Mouse (Mus musculus): ENCODE results near the gene Pnpla8. TPM values are rescaled to one million over a fixed set of nuclear protein-coding genes. Genes with fewer than 3 reads are reported as not detected.
"Not testable (repeated sequence)": the region's sequence is repeated elsewhere in the genome, so short reads cannot be mapped to it uniquely, and the experiment has no call there.

The Pnpla8 gene
- 161 and 175 TPM in 2 replicates for polyA plus RNA-seq (2014; fragmentation: Nextera tagmentation; extraction: Ambion mirVana)

DNA sequence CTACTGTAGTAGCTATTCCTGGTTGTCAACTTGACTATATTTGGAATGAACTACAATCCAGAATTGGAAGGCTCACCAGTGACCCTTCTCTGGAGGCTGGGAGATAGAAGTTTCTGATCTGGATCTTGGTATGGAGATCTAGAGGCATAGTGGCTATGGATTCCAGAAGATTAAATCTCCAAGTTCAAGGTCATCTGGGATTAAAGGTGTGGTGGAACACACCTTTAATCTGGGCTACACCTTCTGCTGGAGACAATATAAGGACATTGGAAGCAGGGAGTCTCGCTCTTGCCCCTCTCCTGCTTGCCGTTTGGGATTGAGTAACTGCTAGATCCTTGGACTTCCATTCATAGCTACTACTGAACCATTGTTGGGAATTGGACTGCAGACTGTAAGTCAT lies at the start of gene Pnpla8:
Gene Pnpla8, plus strand, starts transcription at position 301 of the 400 bp plus-strand sequence.
- not testable (repeated sequence) for H3K36me3 ChIP-seq (ENCODE audit: control insufficient read depth, insufficient read depth, low read length); ATAC-seq (ENCODE audit: low read depth); H3K27ac ChIP-seq (ENCODE audit: low read depth, low read length); H3K9me3 ChIP-seq (ENCODE audit: control insufficient read depth, low read length); H3K27me3 ChIP-seq (ENCODE audit: control insufficient read depth, insufficient read depth, low read length); H3K4me1 ChIP-seq (ENCODE audit: control insufficient read depth, insufficient read depth, low read length)
- Histone ChIP-seq H3K4me3 (ENCODE audit: low read depth, low read length) (peak within 1 kb of the TSS; percentile 60), H3K9ac (replicated peaks; ENCODE audit: low read depth, low read length) (peak within 1 kb of the TSS; percentile 66), H3K4me2 (ENCODE audit: low read depth, low read length) (peak within 1 kb of the TSS; percentile 69)
- 90% methylated on average over 2 of the region's 2 CpGs for WGBS

DNA sequence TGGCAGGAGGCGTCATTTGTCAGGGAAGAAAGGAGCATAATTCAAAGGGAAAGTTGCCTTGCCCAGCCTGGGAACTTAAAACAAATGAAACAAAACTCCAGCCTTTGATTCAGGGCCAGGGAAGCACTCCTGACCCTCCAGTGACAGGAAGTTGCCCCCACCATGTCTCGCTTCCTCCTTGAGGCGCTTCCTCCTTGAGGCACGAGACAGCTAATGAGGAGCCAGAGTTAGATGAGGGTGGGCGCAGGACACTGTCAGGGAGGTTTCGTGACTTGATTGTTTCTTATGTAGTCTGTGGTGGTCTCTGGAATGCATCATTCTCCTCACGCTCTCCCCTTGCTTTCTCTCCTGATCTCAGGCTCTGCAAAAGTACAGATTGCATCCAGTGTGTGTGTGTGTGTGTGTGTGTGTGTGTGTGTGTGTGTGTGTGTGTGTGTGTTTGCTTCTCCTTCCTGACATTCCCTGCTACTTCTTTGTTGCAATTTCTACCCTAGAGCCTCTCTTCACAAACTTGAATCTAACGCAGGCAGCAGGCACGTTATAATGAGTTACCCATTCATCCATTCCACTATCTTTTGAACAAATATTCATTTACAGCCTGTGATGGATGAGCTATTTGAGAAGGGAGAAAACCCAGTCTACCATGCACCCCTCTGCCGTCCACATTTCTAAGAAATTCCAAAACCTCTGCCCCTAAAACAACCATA lies 44.7 kb upstream of the Pnpla8 start:
- H3K4me3 ChIP-seq (ENCODE audit: low read depth, low read length): no peak overlapping the region
- H3K36me3 ChIP-seq (ENCODE audit: control insufficient read depth, insufficient read depth, low read length): no peaks in the 10 kb centered on the region
- no peak overlapping the region for H3K4me2 ChIP-seq (ENCODE audit: low read depth, low read length)
- no peaks in the 10 kb centered on the region for H3K27me3 ChIP-seq (ENCODE audit: control insufficient read depth, insufficient read depth, low read length)
- ATAC-seq (ENCODE audit: low read depth): no peak
- WGBS: 45% methylated on average over 10 of the region's 10 CpGs
- H3K9me3 ChIP-seq (ENCODE audit: control insufficient read depth, low read length): no peaks in the 10 kb centered on the region
- H3K4me1 ChIP-seq (ENCODE audit: control insufficient read depth, insufficient read depth, low read length): no peaks in the 10 kb centered on the region
- H3K27ac ChIP-seq (ENCODE audit: low read depth, low read length): no peak overlapping the region
- no peak overlapping the region for H3K9ac ChIP-seq (replicated peaks; ENCODE audit: low read depth, low read length)

DNA sequence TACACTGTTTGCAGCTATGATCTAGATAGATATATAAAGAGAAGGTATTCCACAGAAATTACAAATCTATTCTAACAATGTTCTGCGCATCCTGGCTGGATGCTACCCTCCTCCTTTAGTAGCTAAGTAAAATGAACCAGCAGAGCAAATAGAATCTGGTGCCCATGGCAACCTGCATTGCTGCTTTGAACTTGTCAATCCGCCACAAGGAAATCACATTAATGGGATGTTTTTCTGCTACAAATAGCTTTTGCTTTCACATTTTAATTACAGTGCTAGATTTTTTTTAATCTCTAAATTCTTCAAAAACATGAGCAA lies 44.2 kb upstream of the Pnpla8 start:
- no peak overlapping the region for H3K27ac ChIP-seq (ENCODE audit: low read depth, low read length)
- H3K4me2 ChIP-seq (ENCODE audit: low read depth, low read length): no peak overlapping the region
- no peaks in the 10 kb centered on the region for H3K4me1 ChIP-seq (ENCODE audit: control insufficient read depth, insufficient read depth, low read length)
- H3K27me3 ChIP-seq (ENCODE audit: control insufficient read depth, insufficient read depth, low read length): no peaks in the 10 kb centered on the region
- ATAC-seq (ENCODE audit: low read depth): no peak
- WGBS: 41% methylated on average over 2 of the region's 2 CpGs
- H3K4me3 ChIP-seq (ENCODE audit: low read depth, low read length): no peak overlapping the region
- H3K9me3 ChIP-seq (ENCODE audit: control insufficient read depth, low read length): no peaks in the 10 kb centered on the region
- no peaks in the 10 kb centered on the region for H3K36me3 ChIP-seq (ENCODE audit: control insufficient read depth, insufficient read depth, low read length)
- H3K9ac ChIP-seq (replicated peaks; ENCODE audit: low read depth, low read length): no peak overlapping the region

DNA sequence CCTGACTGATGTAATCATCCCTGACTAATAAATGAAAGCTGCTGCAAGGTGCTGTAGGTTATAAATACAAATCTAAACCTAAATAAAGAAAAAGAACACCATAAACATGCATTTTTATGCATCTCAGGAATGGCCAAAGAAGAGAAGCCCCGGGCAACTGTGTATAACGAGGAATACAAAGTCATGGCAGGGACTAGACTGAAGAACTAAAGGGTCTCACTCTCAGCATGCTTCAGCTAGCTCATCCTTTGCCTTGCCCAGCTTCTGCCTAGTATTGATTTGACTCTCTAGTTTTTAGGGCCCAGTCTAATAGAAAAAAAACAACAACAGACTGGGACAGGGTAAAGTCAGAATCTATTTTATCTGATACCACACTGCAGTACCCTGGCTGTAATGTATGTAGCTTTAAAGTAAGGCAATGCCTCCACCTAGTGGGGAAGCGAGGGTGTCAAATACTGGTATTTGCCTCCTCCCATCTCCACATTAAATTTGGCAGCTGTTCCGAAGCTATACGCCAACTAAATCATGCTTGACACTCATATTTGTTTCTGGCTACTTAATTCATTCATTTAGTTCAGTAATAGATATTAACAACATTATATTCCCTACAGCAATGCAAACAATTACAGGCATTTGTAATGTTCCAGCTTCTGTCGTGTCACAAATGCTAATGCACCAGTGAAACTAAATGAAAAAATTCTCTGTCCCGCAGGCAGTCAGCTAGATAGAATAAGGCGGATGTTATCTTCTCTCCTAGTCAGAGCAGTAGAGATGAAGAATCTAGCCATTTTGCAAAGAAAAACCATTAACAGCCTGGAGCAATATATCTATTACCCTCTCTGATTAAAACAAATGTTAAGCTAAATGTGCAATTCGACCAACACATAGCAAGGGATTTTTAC lies 39.8 kb upstream of the Pnpla8 start:
- H3K4me3 ChIP-seq (ENCODE audit: low read depth, low read length): no peak overlapping the region
- H3K4me1 ChIP-seq (ENCODE audit: control insufficient read depth, insufficient read depth, low read length): no peaks in the 10 kb centered on the region
- H3K9ac ChIP-seq (replicated peaks; ENCODE audit: low read depth, low read length): no peak overlapping the region
- no peak overlapping the region; the same call in 1 of the 2 replicates for H3K4me2 ChIP-seq (ENCODE audit: low read depth, low read length)
- ATAC-seq (ENCODE audit: low read depth): peak; percentile 92
- H3K9me3 ChIP-seq (ENCODE audit: control insufficient read depth, low read length): no peaks in the 10 kb centered on the region
- H3K27me3 ChIP-seq (ENCODE audit: control insufficient read depth, insufficient read depth, low read length): no peaks in the 10 kb centered on the region
- no peak overlapping the region for H3K27ac ChIP-seq (ENCODE audit: low read depth, low read length)
- H3K36me3 ChIP-seq (ENCODE audit: control insufficient read depth, insufficient read depth, low read length): no peaks in the 10 kb centered on the region
- 37% methylated on average over 9 of the region's 9 CpGs for WGBS

DNA sequence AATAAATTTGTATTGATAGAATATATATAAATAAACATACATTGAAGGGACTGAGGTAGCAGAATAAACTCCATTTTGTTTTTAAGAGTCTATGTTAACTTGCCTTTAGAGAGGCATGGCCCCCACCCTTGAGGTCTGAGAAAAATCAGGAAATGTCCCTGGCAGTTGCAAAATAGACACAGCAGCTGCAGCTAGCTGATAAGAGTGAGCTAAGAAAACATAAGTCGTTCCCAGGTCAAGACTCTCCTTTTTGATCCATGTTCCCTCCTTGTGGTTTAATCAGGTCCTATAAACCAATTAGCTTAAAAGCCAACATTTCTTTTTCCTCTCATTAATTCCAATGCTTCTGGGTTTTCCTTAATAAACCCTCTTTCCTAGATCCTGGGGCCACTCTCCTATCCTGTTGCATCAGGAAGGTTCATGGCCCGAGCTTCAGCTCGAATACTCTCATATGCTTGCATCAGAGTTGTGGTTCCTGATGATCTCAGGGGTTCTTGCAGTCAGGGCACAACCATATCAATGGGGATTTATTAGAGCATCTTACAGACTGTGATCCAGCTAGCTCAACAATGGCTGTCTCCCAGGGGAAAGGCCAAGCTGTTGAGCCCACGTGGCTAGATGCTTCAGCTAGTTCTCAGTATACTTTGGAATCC lies 23.2 kb upstream of the Pnpla8 start:
- H3K4me3 ChIP-seq (ENCODE audit: low read depth, low read length): no peak overlapping the region
- H3K27me3 ChIP-seq (ENCODE audit: control insufficient read depth, insufficient read depth, low read length): no peaks in the 10 kb centered on the region
- no peak overlapping the region for H3K4me2 ChIP-seq (ENCODE audit: low read depth, low read length)
- 56% methylated on average over 4 of the region's 4 CpGs for WGBS
- no peak overlapping the region for H3K9ac ChIP-seq (replicated peaks; ENCODE audit: low read depth, low read length)
- ATAC-seq (ENCODE audit: low read depth): no peak
- no peaks in the 10 kb centered on the region for H3K9me3 ChIP-seq (ENCODE audit: control insufficient read depth, low read length)
- no peaks in the 10 kb centered on the region for H3K4me1 ChIP-seq (ENCODE audit: control insufficient read depth, insufficient read depth, low read length)
- no peak overlapping the region for H3K27ac ChIP-seq (ENCODE audit: low read depth, low read length)
- no peaks in the 10 kb centered on the region for H3K36me3 ChIP-seq (ENCODE audit: control insufficient read depth, insufficient read depth, low read length)

DNA sequence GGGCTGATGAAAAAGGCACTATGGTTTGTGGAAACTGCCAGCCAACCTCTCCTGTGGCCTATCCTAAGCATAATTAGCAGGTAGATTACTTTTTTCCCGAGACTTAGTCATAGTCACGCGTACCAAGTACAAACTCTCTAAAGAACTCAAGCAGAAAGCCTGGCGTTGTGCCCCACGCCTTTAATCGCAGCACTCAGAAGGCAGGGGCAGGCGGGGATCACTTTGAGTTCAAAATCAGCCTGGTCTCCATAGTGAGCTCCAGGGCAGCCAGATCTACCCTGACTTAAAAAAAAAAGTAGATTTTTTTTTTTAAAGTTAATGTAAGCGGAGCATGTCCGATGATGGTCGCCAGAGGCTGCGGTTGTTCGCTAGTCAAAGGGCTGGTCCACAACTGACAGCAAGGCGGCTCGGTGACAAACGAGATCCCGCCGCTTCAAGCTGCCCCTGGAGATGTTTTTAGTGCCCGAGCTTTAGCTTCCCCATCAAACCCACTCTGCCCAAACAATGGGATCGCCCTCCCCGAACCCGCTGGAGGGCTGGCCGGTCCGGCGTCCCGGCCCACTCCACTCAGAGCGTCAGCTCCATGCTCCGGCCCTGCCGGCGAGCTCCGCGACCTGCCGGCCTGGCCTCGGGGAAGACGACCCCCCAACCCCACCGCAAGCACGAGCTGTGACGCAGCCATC lies 11.9 kb upstream of the Pnpla8 start:
- Histone ChIP-seq H3K9me3 (ENCODE audit: control insufficient read depth, low read length) (no peaks in the 10 kb centered on the region), H3K27ac (ENCODE audit: low read depth, low read length) (peak overlapping the region; percentile 88), H3K4me1 (ENCODE audit: control insufficient read depth, insufficient read depth, low read length) (peaks cover 8% of the 10 kb centered on the region), H3K9ac (replicated peaks; ENCODE audit: low read depth, low read length) (peak overlapping the region; percentile 89), H3K36me3 (ENCODE audit: control insufficient read depth, insufficient read depth, low read length) (no peaks in the 10 kb centered on the region; the same call in 1 of the 2 replicates), H3K27me3 (ENCODE audit: control insufficient read depth, insufficient read depth, low read length) (no peaks in the 10 kb centered on the region), H3K4me2 (ENCODE audit: low read depth, low read length) (peak overlapping the region; percentile 54), H3K4me3 (ENCODE audit: low read depth, low read length) (peak overlapping the region; percentile 93)
- under 1% methylated on average over 37 of the region's 37 CpGs for WGBS
- ATAC-seq (ENCODE audit: low read depth): no peak

DNA sequence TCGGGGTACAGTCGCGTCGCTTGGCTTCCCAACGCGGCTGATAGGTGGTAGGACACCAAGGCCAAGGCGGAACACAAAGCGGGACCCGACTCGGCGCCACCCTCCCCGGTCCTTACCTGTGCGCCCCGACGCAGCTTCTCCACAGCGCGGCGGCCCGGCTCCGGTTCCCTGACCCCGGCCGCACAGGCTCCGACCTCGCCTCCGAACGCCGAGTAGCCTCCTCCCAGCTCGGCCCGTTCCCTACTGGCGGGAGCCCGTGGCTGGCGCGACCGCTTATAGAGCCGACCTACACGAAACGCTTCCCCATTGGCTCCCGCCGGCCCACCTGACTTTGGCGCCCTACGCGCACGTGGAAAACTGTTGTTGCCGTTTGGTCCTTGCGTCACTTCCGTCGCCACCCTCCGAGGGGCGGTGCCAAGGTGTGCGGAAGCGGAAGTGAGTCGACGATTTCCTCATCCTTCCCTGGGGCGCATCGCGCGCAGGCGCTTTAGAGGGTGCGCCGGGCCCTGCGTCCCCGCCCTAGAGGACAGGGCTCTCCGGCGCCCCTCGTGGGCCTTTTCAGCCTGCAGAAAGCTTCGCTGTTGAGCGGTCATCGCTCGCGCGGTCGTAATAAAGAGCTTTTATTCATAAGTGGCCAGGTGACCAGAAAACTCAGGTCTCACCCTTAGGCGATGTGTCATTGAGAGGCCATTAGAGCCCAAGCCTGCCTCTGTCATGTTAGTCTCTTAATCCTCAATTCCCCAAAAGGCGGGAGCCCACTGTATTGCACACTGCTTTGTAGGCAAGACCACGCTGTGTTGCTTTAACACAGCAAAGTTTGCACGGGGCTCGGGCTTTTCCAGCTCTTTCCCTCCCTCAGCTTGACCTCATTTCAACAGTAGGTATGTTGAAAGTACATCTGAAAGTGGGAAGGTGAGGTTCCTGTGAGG lies 11.1 kb upstream of the Pnpla8 start, which contains the start of gene Dnajb9:
Gene Dnajb9, minus strand, starts transcription at position 503 of the 929 bp plus-strand sequence.
- under 1% methylated on average over 76 of the region's 77 CpGs for WGBS
- H3K27me3 ChIP-seq (ENCODE audit: control insufficient read depth, insufficient read depth, low read length): no peaks in the 10 kb centered on the region
- peak; percentile 99 for ATAC-seq (ENCODE audit: low read depth)
- H3K4me2 ChIP-seq (ENCODE audit: low read depth, low read length): peak within 1 kb of the TSS; percentile 67
- no peaks in the 10 kb centered on the region; the same call in 1 of the 2 replicates for H3K36me3 ChIP-seq (ENCODE audit: control insufficient read depth, insufficient read depth, low read length)
- peak within 1 kb of the TSS; percentile 89 for H3K9ac ChIP-seq (replicated peaks; ENCODE audit: low read depth, low read length)
- H3K4me3 ChIP-seq (ENCODE audit: low read depth, low read length): peak within 1 kb of the TSS; percentile 93
- H3K9me3 ChIP-seq (ENCODE audit: control insufficient read depth, low read length): no peaks in the 10 kb centered on the region
- H3K27ac ChIP-seq (ENCODE audit: low read depth, low read length): peak within 1 kb of the TSS; percentile 88
- H3K4me1 ChIP-seq (ENCODE audit: control insufficient read depth, insufficient read depth, low read length): peaks cover 8% of the 10 kb centered on the region

DNA sequence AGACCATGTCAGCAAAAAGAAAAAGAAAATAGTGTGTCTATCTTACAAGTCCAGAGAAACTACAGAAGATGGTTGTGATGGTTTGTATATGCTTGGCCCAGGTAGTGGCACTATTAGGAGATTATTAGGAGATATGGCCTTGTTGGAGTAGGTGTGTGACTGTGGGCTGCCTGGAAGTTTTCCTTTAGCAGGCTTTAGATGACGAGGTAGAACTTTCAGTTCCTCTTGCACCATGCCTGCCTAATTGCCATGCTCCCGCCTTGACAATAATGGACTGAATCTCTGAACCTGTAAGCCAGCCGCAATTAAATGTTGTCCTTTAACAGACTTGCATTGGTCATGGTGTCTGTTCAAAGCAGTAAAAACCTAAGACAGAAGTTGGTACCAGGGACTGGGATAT lies 9.6 kb upstream of the Pnpla8 start:
- no peaks in the 10 kb centered on the region for H3K9me3 ChIP-seq (ENCODE audit: control insufficient read depth, low read length)
- peaks cover 8% of the 10 kb centered on the region for H3K4me1 ChIP-seq (ENCODE audit: control insufficient read depth, insufficient read depth, low read length)
- no peak overlapping the region for H3K4me3 ChIP-seq (ENCODE audit: low read depth, low read length)
- no peak overlapping the region for H3K4me2 ChIP-seq (ENCODE audit: low read depth, low read length)
- no peak overlapping the region for H3K9ac ChIP-seq (replicated peaks; ENCODE audit: low read depth, low read length)
- H3K36me3 ChIP-seq (ENCODE audit: control insufficient read depth, insufficient read depth, low read length): no peaks in the 10 kb centered on the region; the same call in 1 of the 2 replicates
- H3K27ac ChIP-seq (ENCODE audit: low read depth, low read length): no peak overlapping the region
- WGBS: 93% methylated on average over 3 of the region's 3 CpGs
- H3K27me3 ChIP-seq (ENCODE audit: control insufficient read depth, insufficient read depth, low read length): no peaks in the 10 kb centered on the region
- no peak for ATAC-seq (ENCODE audit: low read depth)

Measured in neural tube, embryonic 14.5 days (tissue).